Mouse (Mus musculus) gastrocnemius, adult 2 months (tissue): ENCODE measurements around the gene Tspan2. TPM values are rescaled to one million over a fixed set of nuclear protein-coding genes. Genes with fewer than 3 reads are reported as not detected.

Experiments used
- DNase-seq: peaks from one replicate; pipeline ENCODE4 v3.0.0; 2022
- H3K27ac ChIP-seq: fragments of 200-600 bp; 2 replicates; pipeline ENCODE4 v1.8.1; 2022; ENCODE audit warnings: mild to moderate bottlenecking
- H3K4me3 ChIP-seq: fragments of 200-600 bp; 2 replicates; pipeline ENCODE4 v1.8.1; 2022; ENCODE audit warnings: mild to moderate bottlenecking, moderate library complexity
- CTCF ChIP-seq: fragments of 200-600 bp; IDR thresholded peaks from 2 replicates; pipeline ENCODE4 v1.8.1; 2022; ENCODE audit warnings: antibody characterized with exemption, mild to moderate bottlenecking, moderate library complexity
- intact Hi-C: fragments of 180-260 bp; cut with DNase I; formaldehyde crosslinking; loops from one replicate; pipeline ENCODE4 v1.15.1; 2025
- total RNA-seq, 2 experiments: library from RNA; stranded (reverse); gene quantifications; 2 replicates each; pipeline ENCODE4 v1.2.3; 2021

Gene Tspan2
- total RNA-seq, 2 experiments from 2014 or later = 4.3 to 5.2 TPM

DNA sequence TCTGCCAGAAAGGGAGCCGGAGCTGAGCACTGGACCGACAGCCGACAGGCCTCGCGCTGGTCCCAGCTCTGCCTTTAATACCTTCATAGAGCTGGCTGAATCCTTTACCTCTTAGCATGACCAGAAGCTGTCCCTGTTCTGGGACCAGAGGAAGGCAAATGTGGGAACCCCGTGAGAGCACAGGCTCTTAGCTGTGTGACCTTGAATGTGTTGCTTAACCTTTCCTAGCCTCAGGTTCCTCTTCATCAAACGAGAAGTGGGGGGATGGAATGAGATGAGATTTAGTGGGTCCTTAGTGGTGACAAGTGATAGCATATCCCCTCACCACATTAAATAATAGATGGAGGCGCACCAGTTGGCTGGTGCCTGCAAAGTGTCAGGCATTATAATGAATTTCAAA lies 18.5 kb upstream of the Tspan2 start:
- no peak for DNase-seq
- peak overlapping the region; percentile 83; the same call in 1 of the 2 replicates for H3K27ac ChIP-seq
- intact Hi-C loops = loop anchor here (1.0 kb wide), 2 partner anchors 88 to 454 kb away; no protein-coding TSS in a partner anchor

GRCm38 (mm10) chr3:102717586-102718285 lies 16.6 kb upstream of the Tspan2 start:
- no peak overlapping the region for H3K4me3 ChIP-seq
- no peak for TF ChIP-seq CTCF
- intact Hi-C loops = no loop called here
- no peak overlapping the region for H3K27ac ChIP-seq
- DNase-seq = no peak

More for the DNA sequence above, 18.5 kb upstream of the Tspan2 start:
- H3K4me3 ChIP-seq = no peak overlapping the region
- TF ChIP-seq CTCF = no peak

DNA sequence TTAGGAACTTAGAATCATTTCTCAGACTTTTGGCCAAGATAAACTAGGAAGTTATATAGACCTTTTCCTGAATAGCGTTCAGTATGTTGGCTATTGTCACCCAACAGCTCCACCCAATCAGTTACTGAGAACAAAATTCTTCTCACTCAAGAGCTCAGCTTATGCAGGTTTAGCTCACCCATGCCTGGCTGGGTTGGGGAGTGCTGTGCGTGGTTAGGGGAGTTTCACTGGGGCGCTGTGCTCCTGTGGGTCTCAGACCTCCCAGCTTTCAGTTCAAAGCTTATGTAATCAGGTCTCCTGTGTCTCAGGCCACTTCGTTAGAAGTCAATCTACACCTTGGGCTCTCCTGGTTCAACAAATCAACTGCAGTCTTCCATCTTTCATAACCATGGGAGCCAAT lies 11.2 kb upstream of the Tspan2 start:
- Histone ChIP-seq H3K4me3 (no peak overlapping the region; the same call in 1 of the 2 replicates), H3K27ac (peak overlapping the region; percentile 72)
- intact Hi-C loops = loop anchor here (10.0 kb wide), 1 partner anchor 272 kb away; the partner anchor contains the start of gene Sike1
- no peak for TF ChIP-seq CTCF
- DNase-seq = no peak

DNA sequence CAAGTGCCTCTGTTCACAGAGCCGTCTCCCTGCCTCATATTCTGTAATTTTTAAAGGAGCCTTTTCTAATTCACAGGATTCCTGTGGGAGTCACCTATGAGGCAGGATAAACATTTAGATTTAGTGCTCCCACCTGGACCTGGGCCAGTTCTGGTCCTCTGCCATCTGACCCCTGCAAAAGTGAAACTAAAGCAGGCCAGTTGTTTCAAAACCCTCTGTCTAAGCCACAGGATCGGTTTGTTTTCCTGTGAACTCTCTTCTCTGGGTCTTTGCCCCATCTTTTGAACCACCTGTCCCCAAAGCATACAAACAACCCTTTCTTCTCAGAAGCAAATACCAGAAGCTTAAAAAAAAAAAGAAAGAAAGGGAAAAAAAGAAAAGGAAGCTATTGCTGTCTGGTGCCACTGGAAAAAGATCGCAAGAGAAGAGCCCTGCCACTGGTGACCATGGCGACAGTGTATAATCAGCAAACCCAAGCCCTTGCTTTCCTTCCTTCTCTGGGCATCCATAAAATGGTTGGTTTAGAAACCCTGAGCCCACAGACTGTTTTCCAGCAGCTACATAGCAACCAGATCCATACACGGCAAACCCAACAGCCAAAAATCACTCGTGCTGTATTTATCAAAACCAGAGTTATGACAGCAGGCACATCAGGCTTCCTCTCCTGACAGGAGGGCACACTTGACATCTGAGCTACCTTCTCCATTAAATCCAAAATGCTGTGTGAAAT lies 10.3 kb upstream of the Tspan2 start:
- TF ChIP-seq CTCF = no peak
- peak overlapping the region; percentile 63 for H3K4me3 ChIP-seq
- H3K27ac ChIP-seq = peak overlapping the region; percentile 72
- peak; percentile 72 for DNase-seq
- intact Hi-C loops = loop anchor here (10.0 kb wide), 1 partner anchor 271 kb away; the partner anchor contains the start of gene Sike1

DNA sequence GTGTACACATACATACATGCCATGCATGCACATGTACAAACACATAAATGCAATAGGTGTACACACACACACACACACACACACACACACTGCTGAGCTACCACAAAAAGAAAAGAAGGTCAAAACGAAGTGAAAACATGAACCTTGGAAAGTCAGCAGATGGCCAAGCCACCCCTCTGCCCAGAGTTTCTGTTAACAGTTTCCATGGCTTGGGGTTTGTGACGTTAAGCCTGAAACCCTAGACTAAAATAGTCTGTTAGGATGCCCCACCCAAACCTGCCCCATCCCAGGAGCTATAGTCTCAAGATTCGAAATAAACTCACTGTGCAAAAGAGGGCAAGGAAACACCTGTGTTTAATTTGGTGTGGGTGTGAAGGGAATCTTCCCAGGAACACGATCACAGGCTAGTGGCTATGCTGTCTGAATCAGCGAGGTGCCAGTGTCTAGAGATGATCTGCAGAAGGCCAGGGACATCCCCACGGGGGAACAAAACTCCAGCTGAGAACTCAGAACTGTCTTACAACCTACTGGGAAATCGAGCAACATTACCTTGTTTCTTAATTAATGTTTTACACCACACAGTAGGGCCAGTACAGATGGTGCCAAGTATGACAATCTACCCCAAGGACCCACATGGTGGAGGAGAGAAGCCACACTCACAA lies 9.4 kb upstream of the Tspan2 start:
- no peak overlapping the region for H3K4me3 ChIP-seq
- no peak for DNase-seq
- H3K27ac ChIP-seq = no peak overlapping the region
- no peak for TF ChIP-seq CTCF
- intact Hi-C loops = loop anchor here (10.0 kb wide), 1 partner anchor 270 kb away; the partner anchor contains the start of gene Sike1

GRCm38 (mm10) chr3:102729416-102729815 lies 4.9 kb upstream of the Tspan2 start:
- intact Hi-C loops = loop anchor here (10.0 kb wide), 1 partner anchor 265 kb away; the partner anchor contains the start of gene Sike1
- DNase-seq = no peak
- no peak for TF ChIP-seq CTCF
- no peak overlapping the region for H3K27ac ChIP-seq
- no peak overlapping the region for H3K4me3 ChIP-seq

DNA sequence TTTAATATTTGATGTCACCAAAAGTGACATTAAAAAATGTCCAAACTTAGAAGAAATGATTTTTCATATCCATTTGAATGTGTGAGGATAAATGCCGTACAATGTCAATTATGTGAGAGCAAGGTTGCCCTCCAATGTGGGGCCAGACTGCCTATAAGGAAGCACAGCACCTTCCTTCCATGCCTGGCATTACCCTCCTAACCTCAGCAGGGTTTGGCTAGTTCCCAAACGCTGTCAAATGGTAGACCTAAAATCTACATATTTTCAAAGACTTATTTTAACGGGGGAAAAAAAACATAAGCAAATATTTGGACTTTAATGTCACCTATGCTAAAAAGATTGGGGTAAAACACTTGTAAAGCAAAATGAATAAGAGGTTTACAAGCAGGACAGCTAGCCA lies 3.2 kb upstream of the Tspan2 start:
- no peak overlapping the region for H3K27ac ChIP-seq
- no peak overlapping the region for H3K4me3 ChIP-seq
- no peak for DNase-seq
- TF ChIP-seq CTCF = no peak
- intact Hi-C loops = no loop called here

DNA sequence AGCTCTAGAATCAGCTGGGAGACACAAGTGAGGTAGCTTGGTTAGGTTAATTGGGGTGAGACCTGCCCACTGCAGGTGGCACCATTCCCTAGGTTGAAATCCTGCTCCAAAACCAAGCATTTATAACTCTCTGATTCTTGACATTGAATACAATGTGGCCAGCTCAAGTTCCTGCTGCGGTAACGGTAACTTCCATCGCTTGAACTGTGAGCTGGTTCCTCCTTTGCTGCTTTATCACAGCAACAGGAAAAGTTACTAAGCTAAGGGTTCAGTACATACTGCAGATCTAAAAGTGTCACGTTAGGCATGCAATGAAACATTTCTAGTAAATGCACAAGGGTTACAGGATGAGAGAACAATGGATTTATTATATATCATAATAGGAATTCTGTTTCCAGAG lies 1.7 kb upstream of the Tspan2 start:
- TF ChIP-seq CTCF = no peak
- Histone ChIP-seq H3K27ac (no peak overlapping the region), H3K4me3 (no peak overlapping the region)
- intact Hi-C loops = no loop called here
- no peak for DNase-seq

DNA sequence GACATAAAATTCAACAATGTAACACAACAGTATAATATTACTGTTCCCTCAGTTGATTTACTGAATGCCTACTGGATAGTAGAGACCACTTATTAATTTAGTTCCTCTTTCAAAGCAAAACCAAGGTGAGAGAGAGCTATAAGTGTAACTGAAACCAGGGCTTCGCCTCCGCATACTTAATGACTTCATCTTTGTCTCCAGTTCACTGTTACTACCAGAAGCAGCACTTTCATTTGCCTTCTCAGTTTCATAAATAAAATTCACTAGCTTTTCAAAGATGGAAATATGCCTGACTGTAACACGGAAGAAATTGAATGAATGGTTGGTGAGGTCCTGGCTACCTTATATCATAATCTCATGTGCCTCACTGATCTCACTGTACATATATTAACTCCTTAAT lies 1.3 kb upstream of the Tspan2 start:
- no peak overlapping the region; the same call in 1 of the 2 replicates for H3K27ac ChIP-seq
- no peak for DNase-seq
- intact Hi-C loops = no loop called here
- H3K4me3 ChIP-seq = no peak overlapping the region
- no peak for TF ChIP-seq CTCF

- intact Hi-C loops = no loop called here
- DNase-seq = no peak
- no peak for TF ChIP-seq CTCF
- H3K27ac ChIP-seq = peak overlapping the region; percentile 87
- peak overlapping the region; percentile 94 for H3K4me3 ChIP-seq
Observed at GRCm38 (mm10) chr3:102733936-102734312, 405 bp upstream of the Tspan2 start.

GRCm38 (mm10) chr3:102735031-102735558 lies 766 bp downstream of the Tspan2 start:
- intact Hi-C loops = no loop called here
- Histone ChIP-seq H3K4me3 (peak overlapping the region; percentile 94), H3K27ac (peak overlapping the region; percentile 87)
- no peak for TF ChIP-seq CTCF
- peak; percentile 63 for DNase-seq

DNA sequence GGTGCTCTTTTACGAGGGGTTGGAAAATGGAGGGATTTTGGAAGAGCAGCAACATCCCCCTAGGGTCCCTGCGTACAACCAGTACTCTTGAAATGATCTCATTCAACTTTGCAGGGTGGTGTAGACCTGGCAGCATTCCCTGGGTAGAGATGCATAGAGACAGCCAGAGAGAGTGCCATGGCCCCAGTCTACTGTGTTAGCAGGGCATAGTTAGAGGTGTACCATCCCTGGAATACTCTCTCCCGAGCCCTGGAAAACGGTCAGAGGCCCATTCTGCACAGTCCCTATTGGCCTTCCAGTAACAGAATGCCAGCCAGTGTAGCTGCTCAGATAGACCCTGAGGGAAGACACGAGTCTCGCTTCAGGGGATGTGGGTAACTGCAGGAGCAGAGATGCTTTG lies 1.3 kb downstream of the Tspan2 start:
- peak overlapping the region; percentile 87 for H3K27ac ChIP-seq
- no peak for DNase-seq
- intact Hi-C loops = no loop called here
- TF ChIP-seq CTCF = no peak
- peak overlapping the region; percentile 94 for H3K4me3 ChIP-seq
